Mouse (Mus musculus) E14TG2a.4 (cell line): Measurements from ENCODE around the gene Mob1b.

Experiments used
- H3K27me3 ChIP-seq: 2 replicates; pipeline ENCODE4 v1.6.1; 2014; ENCODE audit warnings: low read length, control low read depth; ENCODE audit not compliant: insufficient read depth
- H3K36me3 ChIP-seq: 2 replicates; pipeline ENCODE4 v1.6.1; 2014; ENCODE audit warnings: low read length, control low read depth; ENCODE audit not compliant: insufficient read depth
- H3K4me1 ChIP-seq: replicated peaks from 2 replicates; pipeline ENCODE4 v1.6.1; 2014; ENCODE audit warnings: low read depth, low read length, control low read depth
- H3K4me3 ChIP-seq: replicated peaks from 2 replicates; pipeline ENCODE4 v1.5.1; 2014; ENCODE audit warnings: mild to moderate bottlenecking, low read length
- H3K9me3 ChIP-seq: 2 replicates; pipeline ENCODE4 v1.6.1; 2014; ENCODE audit warnings: low read length, control low read depth
- CTCF ChIP-seq: conservative IDR thresholded peaks from 2 replicates; pipeline ENCODE4 v1.5.1; 2014; ENCODE audit warnings: low read length
- NANOG ChIP-seq: IDR thresholded peaks from 2 replicates; pipeline ENCODE4 v1.6.1; 2014; ENCODE audit warnings: borderline replicate concordance, low read length, mixed read lengths
- POU5F1 ChIP-seq: IDR thresholded peaks from 2 replicates; pipeline ENCODE4 v1.6.1; 2014; ENCODE audit warnings: low read length, borderline replicate concordance

Mob1b gene

DNA sequence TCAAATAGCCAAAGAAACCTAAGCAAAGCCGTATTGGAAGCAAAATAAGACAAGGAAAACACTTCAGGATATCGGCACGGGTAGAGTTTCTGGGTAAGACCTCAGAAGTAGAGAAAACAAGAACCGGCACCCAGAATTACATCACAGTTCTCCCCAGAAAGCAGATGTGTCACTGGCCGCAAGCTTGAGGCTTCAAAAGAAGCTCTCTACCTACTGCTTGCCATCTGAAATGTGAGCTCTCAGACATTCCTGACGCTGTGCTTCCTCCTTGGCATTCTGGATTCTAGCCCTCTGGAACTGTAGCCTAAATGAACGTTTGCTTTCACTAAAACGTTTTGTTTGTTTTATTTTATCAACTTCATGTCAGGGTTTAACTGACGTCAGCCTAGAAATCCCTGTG, 70.0 kb downstream of the Mob1b start:
- TF ChIP-seq NANOG (no peak), CTCF (no peak), POU5F1 (no peak)
- Histone ChIP-seq H3K27me3 (no peaks in the 10 kb centered on the region; the same call in 1 of the 2 replicates), H3K9me3 (no peaks in the 10 kb centered on the region), H3K4me3 (no peak overlapping the region), H3K4me1 (no peaks in the 10 kb centered on the region), H3K36me3 (peaks cover 5% of the 10 kb centered on the region)

GRCm38 (mm10) chr5:88791256-88792245, 70.9 kb downstream of the Mob1b start:
- no peaks in the 10 kb centered on the region for H3K4me1 ChIP-seq
- H3K9me3 ChIP-seq, result no peaks in the 10 kb centered on the region
- no peaks in the 10 kb centered on the region for H3K36me3 ChIP-seq
- no peaks in the 10 kb centered on the region; the same call in 1 of the 2 replicates for H3K27me3 ChIP-seq
- H3K4me3 ChIP-seq, result no peak overlapping the region
- TF ChIP-seq CTCF (peak; percentile 76), POU5F1 (no peak), NANOG (no peak)

DNA sequence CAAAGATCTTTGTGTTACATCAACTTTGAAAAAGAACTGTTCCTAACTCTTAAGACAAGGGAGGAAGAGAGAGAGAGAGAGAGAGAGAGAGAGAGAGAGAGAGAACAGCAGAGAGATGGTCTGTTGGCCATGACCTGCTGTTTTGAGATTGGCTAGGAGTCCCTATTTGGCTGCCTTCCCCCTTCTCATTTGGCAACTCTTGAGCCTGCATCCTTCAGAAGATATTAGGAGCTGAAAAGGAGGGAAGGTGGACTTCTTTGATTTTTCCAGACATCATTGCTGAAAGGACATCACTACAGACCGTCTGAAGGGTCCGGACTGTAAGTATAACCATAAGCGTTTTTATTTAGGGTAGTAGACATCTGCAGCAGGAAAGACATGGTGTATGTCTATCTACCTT, 73.0 kb downstream of the Mob1b start:
- TF ChIP-seq CTCF (no peak), POU5F1 (no peak), NANOG (no peak)
- Histone ChIP-seq H3K4me3 (no peak overlapping the region), H3K4me1 (no peaks in the 10 kb centered on the region), H3K36me3 (no peaks in the 10 kb centered on the region), H3K9me3 (no peaks in the 10 kb centered on the region), H3K27me3 (no peaks in the 10 kb centered on the region; the same call in 1 of the 2 replicates)

- Histone ChIP-seq H3K36me3 (no peaks in the 10 kb centered on the region), H3K4me3 (no peak overlapping the region), H3K27me3 (no peaks in the 10 kb centered on the region; the same call in 1 of the 2 replicates), H3K4me1 (no peaks in the 10 kb centered on the region), H3K9me3 (no peaks in the 10 kb centered on the region)
- TF ChIP-seq CTCF (no peak), NANOG (no peak), POU5F1 (no peak)
These were observed 75.4 kb downstream of the Mob1b start for GRCm38 (mm10) chr5:88795910-88796584.

DNA sequence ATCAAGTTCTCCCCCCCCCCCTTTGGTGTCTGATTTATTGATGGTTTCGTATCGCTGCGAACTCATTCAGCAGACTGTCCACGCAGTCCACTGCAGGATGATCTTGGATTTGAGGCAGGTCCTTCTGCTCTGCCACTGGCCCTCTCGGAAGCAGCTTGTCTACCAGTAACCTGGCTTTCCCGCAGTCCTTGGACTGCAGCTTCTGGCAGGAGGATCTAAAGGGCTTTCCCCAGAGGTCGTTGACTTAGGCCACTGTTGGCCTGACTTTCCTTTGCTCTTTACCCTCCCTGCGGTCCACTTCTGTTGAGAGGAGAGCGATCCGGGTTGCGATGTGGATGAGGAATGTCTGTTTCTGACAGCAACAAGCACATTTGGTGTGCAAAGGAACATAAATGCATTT, 75.9 kb downstream of the Mob1b start:
- H3K36me3 ChIP-seq, result no peaks in the 10 kb centered on the region
- H3K4me1 ChIP-seq, result no peaks in the 10 kb centered on the region
- H3K27me3 ChIP-seq, result no peaks in the 10 kb centered on the region; the same call in 1 of the 2 replicates
- H3K4me3 ChIP-seq, result no peak overlapping the region
- no peak for TF ChIP-seq POU5F1
- no peak for TF ChIP-seq CTCF
- no peak for TF ChIP-seq NANOG
- no peaks in the 10 kb centered on the region for H3K9me3 ChIP-seq

DNA sequence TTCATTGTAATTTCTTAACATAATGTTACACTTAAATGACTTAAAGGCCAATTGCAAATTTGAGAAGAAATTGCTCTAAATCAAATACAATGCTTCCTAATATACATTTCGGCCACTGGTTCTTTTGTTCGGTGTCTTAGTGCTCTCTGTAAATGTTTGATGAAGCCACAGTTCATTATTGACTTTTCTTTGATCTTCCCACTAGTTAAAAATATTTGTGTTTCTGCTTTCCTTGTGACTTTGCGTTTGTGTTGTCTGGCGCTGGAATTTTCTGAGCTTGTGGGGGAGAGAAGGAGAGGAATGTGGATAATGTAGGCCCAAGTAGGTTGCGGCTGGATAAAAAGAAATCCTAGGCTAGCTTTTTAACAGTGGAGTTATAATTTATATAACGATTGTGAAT, 76.5 kb downstream of the Mob1b start:
- Histone ChIP-seq H3K27me3 (no peaks in the 10 kb centered on the region), H3K9me3 (no peaks in the 10 kb centered on the region)
- TF ChIP-seq CTCF (no peak), POU5F1 (no peak), NANOG (no peak)

DNA sequence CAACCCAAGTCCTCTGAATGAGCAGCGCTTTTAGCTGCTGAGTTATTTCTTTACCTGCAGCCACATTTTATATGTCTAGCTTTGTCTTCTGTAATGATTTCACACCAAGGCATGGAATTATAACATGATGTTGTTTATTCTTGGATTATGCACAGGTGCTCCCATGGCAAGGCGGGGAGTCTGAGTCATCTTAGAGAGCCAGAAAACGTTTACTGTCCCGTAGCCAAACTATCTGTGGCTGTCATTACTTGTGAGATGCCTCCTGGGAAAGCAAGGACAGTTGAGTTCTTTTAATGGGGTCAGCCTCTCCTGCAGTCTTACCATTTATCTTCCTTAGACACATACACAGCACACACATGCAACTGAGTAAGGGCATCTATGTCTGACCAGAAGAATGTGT, 85.0 kb downstream of the Mob1b start:
- H3K9me3 ChIP-seq, result no peaks in the 10 kb centered on the region
- TF ChIP-seq NANOG (no peak), CTCF (no peak), POU5F1 (no peak)
- no peaks in the 10 kb centered on the region for H3K36me3 ChIP-seq
- peaks cover 22% of the 10 kb centered on the region for H3K4me1 ChIP-seq
- 0 out of 2 replicates have a peak, but pooled peaks cover 3% of the 10 kb centered on the region for H3K27me3 ChIP-seq
- H3K4me3 ChIP-seq, result no peak overlapping the region

More for the DNA sequence above, 76.5 kb downstream of the Mob1b start:
- no peaks in the 10 kb centered on the region for H3K36me3 ChIP-seq
- H3K4me1 ChIP-seq, result no peaks in the 10 kb centered on the region
- H3K4me3 ChIP-seq, result no peak overlapping the region

- H3K9me3 ChIP-seq, result no peaks in the 10 kb centered on the region
These were observed 85.6 kb downstream of the Mob1b start for GRCm38 (mm10) chr5:88806278-88806677.

More at GRCm38 (mm10) chr5:88806278-88806677, 85.6 kb downstream of the Mob1b start:
- Histone ChIP-seq H3K27me3 (0 out of 2 replicates have a peak, but pooled peaks cover 3% of the 10 kb centered on the region), H3K4me3 (no peak overlapping the region), H3K36me3 (no peaks in the 10 kb centered on the region), H3K4me1 (peaks cover 22% of the 10 kb centered on the region)
- TF ChIP-seq NANOG, result no peak
- no peak for TF ChIP-seq CTCF
- TF ChIP-seq POU5F1, result no peak
